Mouse (Mus musculus) neural tube, embryonic 10.5 days (tissue): ENCODE data around the gene Rbms1.

Source experiments
- DNase-seq: peaks from one replicate; pipeline ENCODE4 v3.0.0-alpha.2; 2017; ENCODE audit warnings: low spot score; ENCODE audit errors: extremely low spot score

Rbms1 gene

GRCm38 (mm10) chr2:60774501-60774900 is 188.5 kb downstream of the Rbms1 start:
- DNase-seq, result no peak

- DNase-seq, result no peak
These were observed 189.4 kb downstream of the Rbms1 start for GRCm38 (mm10) chr2:60773592-60773991.

- DNase-seq, result no peak
These were observed 196.6 kb downstream of the Rbms1 start for GRCm38 (mm10) chr2:60766420-60766819.

- no peak for DNase-seq
These were observed 206.8 kb downstream of the Rbms1 start for GRCm38 (mm10) chr2:60756218-60756617.

GRCm38 (mm10) chr2:60755101-60755500 is 207.9 kb downstream of the Rbms1 start:
- no peak for DNase-seq

- no peak for DNase-seq
These were observed 211.7 kb downstream of the Rbms1 start for GRCm38 (mm10) chr2:60751274-60751673.

GRCm38 (mm10) chr2:60750591-60750990 is 212.4 kb downstream of the Rbms1 start:
- no peak for DNase-seq

- no peak for DNase-seq
These were observed 214.4 kb downstream of the Rbms1 start for GRCm38 (mm10) chr2:60748585-60748984.

- no peak for DNase-seq
These were observed 215.4 kb downstream of the Rbms1 start for GRCm38 (mm10) chr2:60747590-60747989.

GRCm38 (mm10) chr2:60744674-60745073 is 218.3 kb downstream of the Rbms1 start:
- DNase-seq, result no peak

GRCm38 (mm10) chr2:60739389-60740137 is 223.4 kb downstream of the Rbms1 start:
- no peak for DNase-seq

GRCm38 (mm10) chr2:60730929-60731328 is 232.1 kb downstream of the Rbms1 start:
- DNase-seq, result no peak

- DNase-seq, result peak; percentile 40
These were observed 233.0 kb downstream of the Rbms1 start for GRCm38 (mm10) chr2:60730024-60730423.

GRCm38 (mm10) chr2:60728902-60729585 is 233.9 kb downstream of the Rbms1 start:
- DNase-seq, result no peak

GRCm38 (mm10) chr2:60724660-60725059 is 238.3 kb downstream of the Rbms1 start:
- no peak for DNase-seq

GRCm38 (mm10) chr2:60722967-60723366 is 240.0 kb downstream of the Rbms1 start:
- no peak for DNase-seq

- no peak for DNase-seq
These were observed 240.5 kb downstream of the Rbms1 start, which contains the start of gene Itgb6 for GRCm38 (mm10) chr2:60722514-60722913. Gene Itgb6 (minus strand): TSS chr2:60722643.

- no peak for DNase-seq
These were observed 242.1 kb downstream of the Rbms1 start for GRCm38 (mm10) chr2:60720906-60721305.

GRCm38 (mm10) chr2:60720205-60720604 is 242.8 kb downstream of the Rbms1 start:
- no peak for DNase-seq

GRCm38 (mm10) chr2:60717348-60717747 is 245.6 kb downstream of the Rbms1 start:
- DNase-seq, result no peak

- no peak for DNase-seq
These were observed 246.4 kb downstream of the Rbms1 start for GRCm38 (mm10) chr2:60716549-60716948.

GRCm38 (mm10) chr2:60715771-60716170 is 247.2 kb downstream of the Rbms1 start:
- DNase-seq, result no peak
